Mouse (Mus musculus): Measurements from ENCODE around the gene Tnr.

Tnr gene

GRCm38 (mm10) chr1:159565129-159565528 is 41.6 kb downstream of the Tnr start:
- no peak for DNase-seq (ENCODE audit: low spot score in 2 of 2)

DNA sequence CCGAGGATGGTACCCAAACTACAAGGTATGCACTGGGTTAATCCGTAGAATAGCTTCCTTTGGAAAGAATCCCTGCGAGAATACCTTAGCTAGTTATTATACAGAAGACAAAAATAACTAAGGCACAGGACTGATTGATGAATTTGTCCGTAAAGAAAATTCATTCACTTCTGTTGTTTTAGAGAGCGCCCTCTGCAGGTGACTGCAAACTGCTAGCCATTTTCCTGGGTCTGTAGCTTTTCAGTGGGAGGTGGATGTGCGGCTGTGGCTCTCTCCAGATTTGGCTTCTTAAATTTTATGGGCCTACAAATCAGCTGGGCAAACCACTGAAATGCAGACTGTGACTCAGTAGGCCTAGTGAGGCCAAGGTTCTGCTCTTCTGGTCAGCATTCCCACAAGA is 42.5 kb downstream of the Tnr start:
- no peak for DNase-seq (ENCODE audit: low spot score in 2 of 2)

DNA sequence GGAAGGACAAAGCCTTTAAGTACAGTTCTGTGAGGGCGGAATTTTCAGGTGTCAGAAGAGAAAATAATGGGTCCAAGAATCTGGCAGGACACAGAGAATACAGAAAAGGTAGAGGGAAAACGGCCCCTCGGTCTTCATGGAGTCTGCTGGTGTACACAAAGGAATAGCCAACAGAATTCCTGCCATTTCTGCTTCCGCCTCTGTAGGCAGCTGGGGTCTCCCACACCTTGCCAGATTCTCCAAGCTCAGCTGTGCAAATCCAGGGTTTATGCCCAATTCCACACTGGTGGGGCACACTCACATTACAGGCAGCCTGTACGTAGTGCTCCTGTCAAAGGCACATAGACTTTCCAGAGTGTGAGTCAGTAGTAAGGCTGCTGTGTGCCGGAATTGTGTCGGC is 43.6 kb downstream of the Tnr start:
- DNase-seq (ENCODE audit: low spot score in 2 of 2): no peak

DNA sequence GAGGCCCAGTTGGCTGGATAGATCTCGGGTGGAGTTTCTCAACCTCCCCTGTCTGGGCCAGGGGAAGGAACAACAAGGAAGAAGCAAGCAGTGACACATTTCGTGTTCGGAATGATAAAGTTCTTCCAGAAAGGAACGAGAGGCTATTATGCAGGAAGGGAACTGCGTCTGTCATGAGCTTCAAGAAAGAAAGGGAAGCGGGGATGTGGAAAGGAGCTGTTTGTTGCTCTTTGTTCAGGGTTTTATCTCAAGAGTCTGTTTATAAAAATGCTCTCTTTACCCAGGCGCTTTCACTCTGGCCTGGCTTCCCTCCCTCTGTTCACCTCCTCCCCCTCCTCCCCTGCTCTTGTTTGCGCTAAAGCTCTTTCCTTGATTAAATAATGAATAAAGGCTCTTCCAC is 46.7 kb downstream of the Tnr start:
- no peak for DNase-seq (ENCODE audit: low spot score in 2 of 2)

- no peak for DNase-seq (ENCODE audit: low spot score in 2 of 2)
Measured at GRCm38 (mm10) chr1:159570831-159571230, 47.3 kb downstream of the Tnr start.

GRCm38 (mm10) chr1:159571951-159572350 is 48.4 kb downstream of the Tnr start:
- no peak for DNase-seq (ENCODE audit: low spot score in 2 of 2)

DNA sequence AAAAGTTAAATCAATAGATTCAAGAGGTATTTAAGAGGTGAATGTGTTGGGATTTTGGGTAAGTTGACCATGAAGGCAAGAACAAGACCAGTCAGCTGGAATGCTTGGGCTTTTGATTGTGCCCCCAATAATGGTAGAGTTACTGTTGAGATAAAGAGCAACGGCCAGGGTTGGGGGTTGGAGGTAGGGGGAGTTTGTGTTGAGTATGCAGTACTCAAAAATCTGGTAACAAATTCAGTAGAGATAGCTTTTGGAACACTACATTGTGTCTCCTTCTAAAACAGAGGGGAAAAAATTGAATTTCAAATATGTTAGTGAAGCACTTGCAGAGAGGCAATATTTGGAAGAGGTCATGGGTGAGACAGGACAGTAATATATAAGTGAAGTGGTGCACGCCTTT is 49.5 kb downstream of the Tnr start:
- no peak for DNase-seq (ENCODE audit: low spot score in 2 of 2)

GRCm38 (mm10) chr1:159574661-159575060 is 51.1 kb downstream of the Tnr start:
- DNase-seq (ENCODE audit: low spot score in 2 of 2): no peak

DNA sequence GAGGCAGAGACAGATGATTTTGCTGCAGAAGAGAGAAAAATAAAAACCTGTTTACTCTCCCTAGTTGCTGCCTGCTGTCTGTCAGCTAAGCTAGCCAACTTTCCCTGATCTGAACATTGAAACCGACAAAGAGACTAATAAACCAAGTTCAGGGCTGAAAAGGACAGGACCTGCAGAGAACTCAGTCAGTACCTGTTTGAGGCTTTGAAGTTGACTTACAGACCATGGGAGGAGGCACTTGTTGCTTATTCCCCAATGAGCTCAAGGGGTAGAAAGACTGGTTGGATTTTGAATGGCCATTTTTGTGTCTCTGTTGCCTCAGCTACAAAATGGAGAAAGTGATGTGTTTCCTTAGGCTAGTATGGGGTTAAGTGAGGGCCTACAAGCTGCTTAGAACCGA is 52.7 kb downstream of the Tnr start:
- DNase-seq (ENCODE audit: low spot score in 2 of 2): no peak

- no peak for DNase-seq (ENCODE audit: low spot score in 2 of 2)
Measured at GRCm38 (mm10) chr1:159578391-159578790, 54.8 kb downstream of the Tnr start.

DNA sequence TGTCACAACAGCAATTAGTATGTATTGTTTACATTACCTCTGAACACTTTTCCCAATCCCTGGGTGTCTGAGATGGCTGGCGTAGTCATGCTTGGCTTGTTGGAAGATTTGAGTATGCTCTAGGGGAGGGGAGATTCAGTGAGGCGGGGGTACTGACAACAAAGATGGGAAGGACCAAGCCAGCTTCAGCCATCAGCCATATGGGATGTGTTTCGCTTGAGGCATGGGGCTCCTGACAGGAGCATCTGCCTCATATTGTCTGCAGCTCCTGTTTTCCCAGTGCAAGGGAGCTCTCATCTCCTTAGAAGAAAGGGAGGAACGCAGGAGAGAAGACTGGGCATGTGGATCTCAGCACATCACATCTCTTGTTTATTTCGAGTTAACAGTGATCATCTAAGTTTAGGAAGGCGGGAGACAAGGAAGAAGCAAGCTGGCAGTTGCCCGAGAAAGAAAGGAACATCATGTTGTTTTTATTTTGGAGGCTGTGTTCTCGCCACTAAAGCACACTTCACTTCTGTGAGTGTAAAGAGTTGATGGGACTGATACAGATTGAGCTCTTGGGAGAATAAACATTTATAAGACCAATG is 56.9 kb downstream of the Tnr start:
- DNase-seq (ENCODE audit: low spot score in 2 of 2): no peak

- DNase-seq (ENCODE audit: low spot score in 2 of 2): no peak
Measured at GRCm38 (mm10) chr1:159583877-159584276, 60.3 kb downstream of the Tnr start.

GRCm38 (mm10) chr1:159588741-159589140 is 65.2 kb downstream of the Tnr start:
- DNase-seq (ENCODE audit: low spot score in 2 of 2): no peak

- DNase-seq (ENCODE audit: low spot score in 2 of 2): no peak
Measured at GRCm38 (mm10) chr1:159594099-159595058, 70.8 kb downstream of the Tnr start.

- no peak for DNase-seq (ENCODE audit: low spot score in 2 of 2)
Measured at GRCm38 (mm10) chr1:159595729-159596128, 72.2 kb downstream of the Tnr start.

DNA sequence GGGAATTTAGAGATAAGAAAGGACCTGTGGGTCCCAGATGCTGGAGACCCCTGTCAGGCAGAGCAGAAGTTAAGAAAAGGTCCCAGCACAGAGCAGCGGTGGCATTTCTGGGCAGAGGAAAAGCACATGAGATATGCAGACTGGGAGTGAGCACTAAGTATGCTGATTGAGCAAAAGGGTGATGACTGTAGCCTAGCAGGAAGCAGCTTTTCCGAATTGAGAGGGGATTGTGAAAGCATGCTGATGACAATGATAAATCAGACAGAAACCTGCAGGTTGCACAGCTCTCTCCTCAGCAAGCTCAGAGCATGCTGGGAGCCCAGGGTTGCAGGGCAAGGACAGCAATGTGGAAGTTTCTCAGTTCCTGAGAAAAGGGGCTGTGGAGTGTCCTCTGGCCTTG is 73.1 kb downstream of the Tnr start:
- no peak for DNase-seq (ENCODE audit: low spot score in 2 of 2)

- no peak for DNase-seq (ENCODE audit: low spot score in 2 of 2)
Measured at GRCm38 (mm10) chr1:159613561-159613960, 90.0 kb downstream of the Tnr start.

GRCm38 (mm10) chr1:159614062-159614601 is 90.6 kb downstream of the Tnr start:
- no peak for DNase-seq (ENCODE audit: low spot score in 2 of 2)

DNA sequence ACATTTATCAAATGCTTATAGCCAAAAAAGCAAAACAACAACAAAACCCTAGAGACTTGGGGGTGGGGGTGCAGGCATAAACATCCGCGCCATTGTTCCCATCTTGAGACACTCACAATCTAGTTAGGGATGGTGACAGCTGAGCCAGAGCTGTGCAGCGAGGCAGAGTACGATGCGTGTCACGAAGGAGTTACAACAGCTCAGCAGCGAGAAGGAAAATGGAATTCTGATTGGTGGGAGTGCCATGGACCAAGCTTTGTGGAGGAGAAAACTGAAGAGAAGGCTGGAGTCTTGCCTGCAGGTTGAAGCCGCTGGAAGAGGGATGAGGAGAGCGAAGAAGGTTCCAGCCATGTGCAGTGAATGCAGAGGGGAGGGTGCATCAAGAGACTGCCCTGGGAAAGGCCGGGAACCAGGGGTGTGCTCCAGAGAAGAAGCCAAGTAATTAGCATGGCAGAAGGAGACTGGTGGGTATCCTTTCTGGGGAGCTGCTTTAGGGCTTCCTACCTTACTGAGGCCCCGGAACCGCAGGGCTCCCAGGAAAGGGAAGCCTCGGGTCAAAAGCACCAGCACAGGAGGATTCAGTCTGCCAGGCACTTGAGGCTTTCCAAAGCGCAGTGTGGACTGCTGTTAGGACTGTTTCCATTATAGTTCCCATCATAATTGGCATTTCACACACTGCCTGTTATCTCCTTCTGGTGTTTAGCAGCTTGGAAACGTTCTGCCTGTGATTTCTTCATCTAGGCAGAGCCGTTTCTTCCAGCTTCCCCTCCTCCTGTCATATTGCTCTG is 91.3 kb downstream of the Tnr start:
- no peak for DNase-seq (ENCODE audit: low spot score in 2 of 2)

DNA sequence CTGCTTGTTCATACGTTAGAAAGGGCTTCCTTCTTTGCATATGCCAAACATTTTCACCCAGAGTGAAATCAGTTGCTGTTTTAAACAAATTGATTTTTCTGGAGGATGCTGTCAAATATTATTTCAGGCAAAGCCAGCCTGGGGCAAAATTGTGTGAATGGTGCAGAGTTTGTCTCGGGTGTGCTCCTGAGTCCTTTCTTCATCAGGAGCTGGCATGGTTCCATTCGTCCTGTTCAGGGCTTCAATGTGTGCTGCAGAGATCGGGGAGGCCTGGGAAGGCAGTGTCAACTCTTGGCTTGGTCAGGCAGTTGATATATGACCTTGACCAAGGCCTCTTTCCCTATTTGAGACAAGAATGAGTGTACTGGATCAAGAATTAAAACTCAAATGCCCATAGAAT is 92.1 kb downstream of the Tnr start:
- no peak for DNase-seq (ENCODE audit: low spot score in 2 of 2)

DNA sequence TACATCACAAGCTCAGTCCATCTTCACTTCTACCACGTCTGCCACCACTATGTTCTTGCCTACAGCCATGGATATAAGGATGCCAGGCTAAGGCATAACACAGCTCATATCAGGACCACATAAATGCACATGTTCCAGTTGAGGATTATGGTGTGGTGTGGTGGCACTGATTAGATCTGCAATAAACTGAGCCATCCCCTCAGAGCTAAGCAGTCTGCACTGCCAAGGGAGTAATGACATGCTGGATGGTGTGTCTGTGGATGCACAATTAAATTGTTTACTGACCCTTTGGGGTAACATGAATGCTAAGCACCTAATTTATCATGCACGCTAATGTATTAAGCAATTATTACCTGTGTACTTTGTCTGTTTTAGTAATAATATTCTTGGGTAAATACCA is 95.6 kb downstream of the Tnr start:
- no peak for DNase-seq (ENCODE audit: low spot score in 2 of 2)

- DNase-seq (ENCODE audit: low spot score in 2 of 2): no peak
Measured at GRCm38 (mm10) chr1:159621321-159621720, 97.8 kb downstream of the Tnr start.
